Mouse (Mus musculus): Measurements from ENCODE around the gene Rpl22l1. TPM values are rescaled to one million over a fixed set of nuclear protein-coding genes. Genes with fewer than 3 reads are reported as not detected.

The Rpl22l1 gene
- 320 TPM for polyA plus RNA-seq (2014; fragmentation: Illumina TruSeq; extraction: RNeasy Lipid Tissue Mini Kit (QIAGEN cat#74804); ENCODE audit: low read depth, low replicate concordance)

DNA sequence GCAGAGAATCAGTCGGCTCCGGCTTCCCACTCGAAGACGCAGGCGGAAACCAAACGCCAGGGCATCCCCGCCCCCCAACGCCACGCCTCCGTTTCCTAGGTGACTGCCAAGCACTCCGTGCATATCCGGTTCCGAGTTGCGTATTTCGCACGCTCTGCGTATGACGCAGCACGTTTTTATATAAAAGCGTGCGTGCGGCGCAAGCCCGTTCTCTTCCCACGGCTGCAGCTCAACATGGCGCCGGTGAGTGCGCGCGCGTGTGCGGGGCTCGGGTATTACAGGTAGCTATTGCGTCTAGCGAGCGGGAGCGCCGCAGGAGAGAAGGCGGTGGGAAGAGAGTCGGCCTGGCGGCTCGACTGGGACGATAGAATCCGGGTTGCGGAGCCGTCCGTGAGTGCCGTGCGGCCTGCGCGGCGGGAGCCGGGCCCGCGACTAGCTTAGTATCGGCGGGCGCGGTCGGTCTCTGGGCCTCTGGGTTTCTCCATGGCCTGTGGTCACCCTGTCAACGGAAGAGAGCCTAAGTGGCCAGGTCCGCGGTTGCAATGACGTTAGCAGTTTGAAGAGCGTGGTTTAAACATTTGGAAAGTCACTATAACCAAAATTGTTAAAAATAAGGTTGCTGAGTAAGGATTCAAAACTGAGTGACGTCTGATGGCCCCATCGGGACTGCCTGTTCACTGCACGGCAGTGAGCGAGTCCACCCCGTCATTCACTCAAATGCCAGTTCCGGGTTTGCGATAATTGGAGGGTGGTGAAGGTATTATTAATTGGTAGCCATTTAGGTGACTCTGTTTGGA is at the start of gene Rpl22l1:
Gene Rpl22l1 (plus strand): TSS at position 136 of the 797 bp plus-strand sequence.

DNA sequence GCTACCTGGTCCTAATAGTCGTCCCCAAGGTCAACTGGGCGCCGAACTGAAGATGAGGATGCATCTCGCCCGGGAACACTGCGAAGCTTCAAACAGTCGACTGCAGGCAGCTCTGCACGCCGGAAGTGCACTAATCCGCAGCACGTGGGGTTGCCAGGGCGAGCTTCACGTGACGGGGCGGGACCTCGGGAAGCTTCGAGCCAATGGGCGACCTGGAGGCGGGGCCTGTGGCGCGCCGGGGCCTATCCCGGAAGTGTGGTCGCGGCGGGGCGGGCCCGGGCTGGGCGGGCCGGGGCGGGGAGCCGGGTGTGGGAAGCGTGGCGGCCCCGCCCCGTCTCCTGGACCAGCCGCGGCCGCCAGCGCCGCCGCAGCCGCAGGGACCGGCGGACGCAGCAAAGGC is 24.2 kb upstream of the Rpl22l1 start, which contains the start of gene Eif5a2:
Gene Eif5a2 (plus strand): TSS at position 283 of the 400 bp plus-strand sequence.

Other genes starting within 250 kb of the Rpl22l1 start
- gene Slc2a2, start 107.5 kb upstream of the Rpl22l1 start, polyA plus RNA-seq (2014; fragmentation: Illumina TruSeq; extraction: RNeasy Lipid Tissue Mini Kit (QIAGEN cat#74804); ENCODE audit: low read depth, low replicate concordance): 0.50 TPM
- gene Eif5a2, start 24.2 kb upstream of the Rpl22l1 start, polyA plus RNA-seq (2014; fragmentation: Illumina TruSeq; extraction: RNeasy Lipid Tissue Mini Kit (QIAGEN cat#74804); ENCODE audit: low read depth, low replicate concordance): 23.9 TPM
- gene Gm1527, start 87.2 kb downstream of the Rpl22l1 start, polyA plus RNA-seq (2014; fragmentation: Illumina TruSeq; extraction: RNeasy Lipid Tissue Mini Kit (QIAGEN cat#74804); ENCODE audit: low read depth, low replicate concordance): 53.3 TPM

All from testis, adult 10 weeks (tissue).